Mouse (Mus musculus): ENCODE results near the gene Adipor2.

DNA sequence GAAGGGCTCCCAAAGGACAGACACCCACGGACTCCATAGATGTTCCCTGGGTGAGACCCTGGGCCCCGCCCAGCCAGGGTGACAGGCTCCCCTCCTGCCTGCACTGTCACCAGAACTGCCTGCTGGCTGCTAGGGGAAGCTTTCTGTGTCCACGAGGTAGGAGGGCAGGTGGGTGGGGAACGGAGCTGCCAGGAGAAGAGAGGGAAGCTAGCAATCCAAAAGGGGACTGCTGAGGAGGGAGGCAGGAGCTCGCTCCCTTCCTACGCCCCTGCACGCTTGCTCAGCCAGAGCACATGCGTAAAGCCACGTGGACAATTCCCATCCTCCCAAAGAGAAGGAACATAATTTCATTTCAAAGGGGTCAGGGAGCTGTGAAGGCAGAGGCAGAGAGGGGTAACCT is 107.3 kb downstream of the Adipor2 start:
- TF ChIP-seq HCFC1 (IDR thresholded peaks at IDR 0.05; ENCODE audit: borderline replicate concordance, insufficient read depth, low read length) (no peak), MAFK (IDR thresholded peaks at IDR 0.05; ENCODE audit: insufficient read depth, low read depth, low read length) (no peak)
